1 mouse cellular context compared by ENCODE assay signal in the genomic region with DNA sequence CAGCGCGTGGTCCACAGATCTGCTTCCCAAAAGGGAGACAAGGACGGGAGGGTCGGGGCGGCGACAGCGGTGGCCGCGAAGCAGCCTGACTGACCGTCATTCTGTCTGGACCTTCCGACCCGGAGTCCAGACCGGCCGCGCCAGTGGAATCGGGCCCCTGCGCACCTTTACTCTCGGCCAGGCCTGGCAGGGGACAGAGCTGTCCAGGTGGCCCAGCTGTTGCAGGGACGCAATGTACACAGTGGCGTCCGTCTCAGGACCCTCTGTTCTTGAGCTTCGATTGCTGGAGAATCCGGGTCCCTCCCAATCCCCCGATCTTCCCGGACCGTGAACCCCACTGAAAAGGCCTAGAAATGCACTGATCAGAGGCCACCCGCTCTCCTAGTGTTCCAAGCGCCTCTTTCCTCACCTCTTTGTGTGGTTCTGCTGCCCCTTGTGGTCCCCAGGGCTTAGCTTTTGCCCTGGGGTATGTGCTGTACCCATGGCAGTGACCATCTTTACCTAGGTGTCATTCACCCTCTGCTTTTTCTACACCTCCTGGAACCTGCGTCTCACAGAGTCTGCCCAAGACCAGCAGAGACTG.
TF ChIP-seq lines count a peak whose summit lies in the region.

No protein-coding gene starts in this region.

TF ChIP-seq in MEL, 35 proteins besides CTCF, POLR2A, EP300 and RAD21:
- TF ChIP-seq JUND (IDR thresholded peaks at IDR 0.05; ENCODE audit: low read depth, low read length) (no peak), MAZ (IDR thresholded peaks at IDR 0.05; ENCODE audit: low read depth, low read length) (no peak), TBP (IDR thresholded peaks at IDR 0.05; ENCODE audit: low read depth, low read length) (no peak), MAFK (IDR thresholded peaks at IDR 0.05; ENCODE audit: borderline replicate concordance, low read depth, low read length) (no peak), TCF12 (IDR thresholded peaks at IDR 0.05; ENCODE audit: low read depth, low read length) (no peak), MYC (IDR thresholded peaks at IDR 0.05; ENCODE audit: low read depth, low read length) (no peak), ZKSCAN1 (IDR thresholded peaks at IDR 0.05; ENCODE audit: low read depth, low read length) (no peak), UBTF (IDR thresholded peaks at IDR 0.05; ENCODE audit: borderline replicate concordance, insufficient read depth, low read depth, low read length) (no peak)
TF ChIP-seq in MEL: peak in this region for 0.
